Mouse (Mus musculus): ENCODE results near the gene Pdik1l.

Gene Pdik1l

DNA sequence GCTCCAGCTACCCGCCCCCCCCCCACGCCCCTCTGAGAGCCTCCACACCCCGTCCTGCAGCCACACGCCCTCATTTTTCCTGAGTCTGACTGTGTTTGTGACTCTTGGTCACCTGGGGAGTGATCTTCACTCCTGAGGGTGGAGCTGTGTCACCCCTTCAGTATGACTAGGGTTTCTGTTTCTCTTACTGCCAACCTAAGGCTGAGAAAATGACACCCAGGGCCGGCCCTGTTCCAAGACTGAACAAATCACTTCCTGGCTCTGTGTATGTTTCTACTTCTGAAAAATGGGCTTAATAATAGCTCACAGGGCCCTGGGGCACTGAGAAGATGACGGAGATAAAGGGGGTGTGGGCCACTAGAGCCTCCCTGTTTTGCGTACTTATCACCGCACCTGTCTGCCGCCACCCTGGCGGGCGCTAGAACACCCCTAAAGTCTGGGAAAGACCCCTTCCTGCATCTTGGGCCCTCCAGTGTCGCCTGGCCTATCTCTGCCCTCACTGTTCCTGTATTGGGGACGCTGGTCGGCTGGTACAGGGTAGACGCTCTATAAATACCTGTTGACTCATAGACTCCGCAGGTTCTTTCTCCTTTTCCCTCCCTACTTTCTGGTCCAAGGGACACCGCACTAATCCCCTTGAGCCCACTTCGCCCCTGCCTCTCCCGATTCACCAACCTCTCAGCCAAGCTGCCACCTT is 50.0 kb downstream of the Pdik1l start:
- in situ Hi-C loops (cut with MboI): no loop called here

GRCm38 (mm10) chr4:134234876-134235275 is 52.8 kb downstream of the Pdik1l start:
- in situ Hi-C loops (cut with MboI): no loop called here

- in situ Hi-C loops (cut with MboI): no loop called here
These were observed 57.3 kb downstream of the Pdik1l start for GRCm38 (mm10) chr4:134230431-134230830.

- in situ Hi-C loops (cut with MboI): no loop called here
These were observed 60.5 kb downstream of the Pdik1l start, which contains the start of gene Catsper4 for GRCm38 (mm10) chr4:134227194-134227593. Catsper4 (minus strand) TSS chr4:134227383.
